Mouse (Mus musculus): ENCODE results near the gene Bcl7a.

Gene Bcl7a

GRCm38 (mm10) chr5:123404480-123404879 is 60.8 kb downstream of the Bcl7a start:
- Histone ChIP-seq H3K27me3 (ENCODE audit: insufficient read depth, low read length) (no peaks in the 10 kb centered on the region), H3K9me3 (ENCODE audit: low read length) (no peaks in the 10 kb centered on the region), H3K4me3 (replicated peaks; ENCODE audit: low read length) (no peak overlapping the region), H3K4me1 (replicated peaks; ENCODE audit: low read depth, low read length) (peaks cover 20% of the 10 kb centered on the region), H3K36me3 (ENCODE audit: insufficient read depth, low read length) (no peaks in the 10 kb centered on the region)
- TF ChIP-seq NANOG (IDR thresholded peaks at IDR 0.05; ENCODE audit: borderline replicate concordance, low read length), result no peak
- no peak for TF ChIP-seq CTCF (conservative IDR thresholded peaks at IDR 0.05; ENCODE audit: low read length)
- TF ChIP-seq POU5F1 (IDR thresholded peaks at IDR 0.05; ENCODE audit: borderline replicate concordance, low read length), result no peak

DNA sequence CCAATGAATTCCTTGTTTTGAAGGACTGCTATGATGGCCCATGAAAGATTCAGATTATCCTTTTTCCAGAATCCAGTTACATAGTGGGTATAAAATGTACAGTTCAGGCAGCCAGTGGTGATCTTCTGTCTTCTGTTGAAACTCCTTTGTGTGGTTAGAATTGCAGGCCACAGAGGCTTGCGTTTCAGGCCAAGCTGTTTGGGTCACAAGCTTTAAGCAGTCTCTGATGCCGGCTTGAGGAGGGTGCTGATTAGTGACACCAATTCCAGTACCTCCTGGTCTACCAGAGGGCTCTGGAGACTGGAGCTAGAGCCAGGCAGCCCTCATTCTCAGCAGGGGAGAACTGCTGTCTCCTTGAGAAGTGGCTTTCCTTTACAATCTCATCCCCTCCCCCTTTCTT is 63.3 kb downstream of the Bcl7a start:
- Histone ChIP-seq H3K36me3 (ENCODE audit: insufficient read depth, low read length) (no peaks in the 10 kb centered on the region; the same call in 1 of the 2 replicates), H3K9me3 (ENCODE audit: low read length) (no peaks in the 10 kb centered on the region), H3K27me3 (ENCODE audit: insufficient read depth, low read length) (no peaks in the 10 kb centered on the region), H3K4me1 (replicated peaks; ENCODE audit: low read depth, low read length) (peaks cover 20% of the 10 kb centered on the region), H3K4me3 (replicated peaks; ENCODE audit: low read length) (no peak overlapping the region)
- TF ChIP-seq CTCF (conservative IDR thresholded peaks at IDR 0.05; ENCODE audit: low read length), result no peak

- no peak overlapping the region for H3K4me3 ChIP-seq (replicated peaks; ENCODE audit: low read length)
- peaks cover 20% of the 10 kb centered on the region for H3K4me1 ChIP-seq (replicated peaks; ENCODE audit: low read depth, low read length)
- H3K36me3 ChIP-seq (ENCODE audit: insufficient read depth, low read length), result no peaks in the 10 kb centered on the region; the same call in 1 of the 2 replicates
- no peaks in the 10 kb centered on the region for H3K9me3 ChIP-seq (ENCODE audit: low read length)
- TF ChIP-seq CTCF (conservative IDR thresholded peaks at IDR 0.05; ENCODE audit: low read length), result no peak
- TF ChIP-seq POU5F1 (IDR thresholded peaks at IDR 0.05; ENCODE audit: borderline replicate concordance, low read length), result no peak
- TF ChIP-seq NANOG (IDR thresholded peaks at IDR 0.05; ENCODE audit: borderline replicate concordance, low read length), result no peak
- H3K27me3 ChIP-seq (ENCODE audit: insufficient read depth, low read length), result no peaks in the 10 kb centered on the region
These were observed 64.5 kb downstream of the Bcl7a start for GRCm38 (mm10) chr5:123408176-123408575.

DNA sequence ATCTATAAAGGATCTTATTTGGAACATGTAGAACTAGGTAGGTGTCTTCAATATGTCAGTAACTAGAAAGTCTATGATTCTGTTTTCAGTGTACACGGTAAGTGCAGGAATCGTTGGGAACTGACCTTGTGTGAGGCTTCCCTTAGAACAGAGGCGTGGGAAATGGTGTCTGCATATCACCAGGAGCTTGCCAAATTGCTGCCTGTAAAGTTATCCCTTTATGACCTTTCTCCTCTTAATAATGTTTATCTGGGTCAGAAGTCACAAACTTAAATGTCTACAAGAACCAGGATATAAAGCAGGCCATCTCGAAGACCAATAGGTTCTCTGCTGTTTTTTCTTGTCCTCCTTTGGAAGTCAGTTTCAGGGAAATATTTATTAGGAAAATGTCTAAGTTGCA is 68.6 kb downstream of the Bcl7a start:
- no peak for TF ChIP-seq NANOG (IDR thresholded peaks at IDR 0.05; ENCODE audit: borderline replicate concordance, low read length)
- no peak for TF ChIP-seq POU5F1 (IDR thresholded peaks at IDR 0.05; ENCODE audit: borderline replicate concordance, low read length)
- TF ChIP-seq CTCF (conservative IDR thresholded peaks at IDR 0.05; ENCODE audit: low read length), result no peak
- Histone ChIP-seq H3K27me3 (ENCODE audit: insufficient read depth, low read length) (no peaks in the 10 kb centered on the region), H3K9me3 (ENCODE audit: low read length) (no peaks in the 10 kb centered on the region), H3K36me3 (ENCODE audit: insufficient read depth, low read length) (no peaks in the 10 kb centered on the region; the same call in 1 of the 2 replicates), H3K4me3 (replicated peaks; ENCODE audit: low read length) (no peak overlapping the region), H3K4me1 (replicated peaks; ENCODE audit: low read depth, low read length) (peaks cover 26% of the 10 kb centered on the region)

DNA sequence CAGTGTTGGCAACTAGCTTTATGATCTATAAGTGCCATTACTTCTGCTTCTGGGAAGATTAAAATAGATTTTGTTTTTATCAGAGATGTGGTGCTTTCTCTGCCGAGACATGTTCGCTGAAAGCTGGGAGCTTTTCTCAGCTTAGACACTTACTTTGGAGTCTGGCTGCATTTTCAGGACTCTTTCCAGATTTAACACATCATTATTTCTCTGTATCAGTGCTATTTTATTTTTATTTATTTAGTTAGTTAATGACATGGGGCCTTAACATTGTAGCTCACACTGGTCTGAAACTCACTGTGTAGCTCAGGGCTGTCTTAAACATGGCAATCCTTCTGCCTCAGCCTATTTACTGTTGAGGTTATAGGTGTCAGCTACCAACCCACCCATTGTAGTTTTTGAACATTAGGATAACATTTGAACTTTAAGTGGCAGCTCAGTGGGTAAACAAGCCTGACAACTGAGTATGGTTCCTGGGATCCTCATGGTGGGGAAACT is 70.3 kb downstream of the Bcl7a start:
- Histone ChIP-seq H3K36me3 (ENCODE audit: insufficient read depth, low read length) (no peaks in the 10 kb centered on the region; the same call in 1 of the 2 replicates), H3K9me3 (ENCODE audit: low read length) (no peaks in the 10 kb centered on the region), H3K4me1 (replicated peaks; ENCODE audit: low read depth, low read length) (peaks cover 14% of the 10 kb centered on the region), H3K27me3 (ENCODE audit: insufficient read depth, low read length) (no peaks in the 10 kb centered on the region), H3K4me3 (replicated peaks; ENCODE audit: low read length) (no peak overlapping the region)
- TF ChIP-seq POU5F1 (IDR thresholded peaks at IDR 0.05; ENCODE audit: borderline replicate concordance, low read length), result no peak
- TF ChIP-seq NANOG (IDR thresholded peaks at IDR 0.05; ENCODE audit: borderline replicate concordance, low read length), result no peak
- no peak for TF ChIP-seq CTCF (conservative IDR thresholded peaks at IDR 0.05; ENCODE audit: low read length)

- no peak for TF ChIP-seq NANOG (IDR thresholded peaks at IDR 0.05; ENCODE audit: borderline replicate concordance, low read length)
- no peak for TF ChIP-seq POU5F1 (IDR thresholded peaks at IDR 0.05; ENCODE audit: borderline replicate concordance, low read length)
- TF ChIP-seq CTCF (conservative IDR thresholded peaks at IDR 0.05; ENCODE audit: low read length), result no peak
- Histone ChIP-seq H3K4me1 (replicated peaks; ENCODE audit: low read depth, low read length) (peaks cover 22% of the 10 kb centered on the region), H3K27me3 (ENCODE audit: insufficient read depth, low read length) (no peaks in the 10 kb centered on the region)
These were observed 72.5 kb downstream of the Bcl7a start for GRCm38 (mm10) chr5:123416149-123416548.

GRCm38 (mm10) chr5:123416566-123417518 is 73.2 kb downstream of the Bcl7a start:
- Histone ChIP-seq H3K9me3 (ENCODE audit: low read length) (no peaks in the 10 kb centered on the region), H3K4me1 (replicated peaks; ENCODE audit: low read depth, low read length) (peaks cover 22% of the 10 kb centered on the region), H3K4me3 (replicated peaks; ENCODE audit: low read length) (no peak overlapping the region), H3K36me3 (ENCODE audit: insufficient read depth, low read length) (no peaks in the 10 kb centered on the region), H3K27me3 (ENCODE audit: insufficient read depth, low read length) (no peaks in the 10 kb centered on the region)
- TF ChIP-seq NANOG (IDR thresholded peaks at IDR 0.05; ENCODE audit: borderline replicate concordance, low read length), result no peak
- TF ChIP-seq CTCF (conservative IDR thresholded peaks at IDR 0.05; ENCODE audit: low read length), result no peak
- TF ChIP-seq POU5F1 (IDR thresholded peaks at IDR 0.05; ENCODE audit: borderline replicate concordance, low read length), result no peak

More at GRCm38 (mm10) chr5:123416149-123416548, 72.5 kb downstream of the Bcl7a start:
- H3K4me3 ChIP-seq (replicated peaks; ENCODE audit: low read length), result no peak overlapping the region
- H3K36me3 ChIP-seq (ENCODE audit: insufficient read depth, low read length), result no peaks in the 10 kb centered on the region
- no peaks in the 10 kb centered on the region for H3K9me3 ChIP-seq (ENCODE audit: low read length)

GRCm38 (mm10) chr5:123423885-123424284 is 80.3 kb downstream of the Bcl7a start:
- H3K9me3 ChIP-seq (ENCODE audit: low read length), result no peaks in the 10 kb centered on the region
- H3K27me3 ChIP-seq (ENCODE audit: insufficient read depth, low read length), result no peaks in the 10 kb centered on the region
- H3K36me3 ChIP-seq (ENCODE audit: insufficient read depth, low read length), result peaks cover 7% of the 10 kb centered on the region; the same call in 1 of the 2 replicates
- no peak overlapping the region for H3K4me3 ChIP-seq (replicated peaks; ENCODE audit: low read length)
- TF ChIP-seq NANOG (IDR thresholded peaks at IDR 0.05; ENCODE audit: borderline replicate concordance, low read length) (no peak), POU5F1 (IDR thresholded peaks at IDR 0.05; ENCODE audit: borderline replicate concordance, low read length) (no peak)
- peaks cover 8% of the 10 kb centered on the region for H3K4me1 ChIP-seq (replicated peaks; ENCODE audit: low read depth, low read length)

All from E14TG2a.4 (cell line).